In genomic region chr10:79959412-79959811, GRCm38 (mm10) we compare ENCODE assay signal across 8 mouse cellular contexts. TPM values are rescaled to one million over a fixed set of nuclear protein-coding genes. Genes with fewer than 3 reads are reported as not detected.
DNase-seq lines count a peak whose midpoint lies in the region; ATAC-seq and TF ChIP-seq lines count a peak whose summit lies in the region.
"Not testable (repeated sequence)": the region's sequence is repeated elsewhere in the genome, so short reads cannot be mapped to it uniquely, and the experiment has no call there.

No protein-coding gene starts in this region.

- peak overlapping the region; percentile 8; the same call in 1 of the 2 replicates for H3K4me2 ChIP-seq in forebrain, embryonic 16.5 days (ENCODE audit: low read length)
- peak overlapping the region; percentile 86 for H3K4me2 ChIP-seq in neural tube, embryonic 15.5 days

- not testable (repeated sequence) for H3K36me3 ChIP-seq in MEL (ENCODE audit: control insufficient read depth in 1 of 2, insufficient read depth in 2 of 2, low read length in 2 of 2); forebrain, embryonic 16.5 days (ENCODE audit: control insufficient read depth, insufficient read depth); kidney, adult 2 months (ENCODE audit: control insufficient read depth, insufficient read depth, low read length); liver, adult 2 months (ENCODE audit: control insufficient read depth, insufficient read depth, low read length)
- H3K36me3 ChIP-seq in hindbrain, embryonic 10.5 days = peaks cover 34% of the 10 kb centered on the region
- H3K36me3 ChIP-seq in megakaryocyte, embryonic 14.5 days (replicated peaks; ENCODE audit: low read length) = peaks cover 27% of the 10 kb centered on the region
- H3K36me3 ChIP-seq in neural tube, embryonic 15.5 days = peaks cover 26% of the 10 kb centered on the region

- peak overlapping the region; percentile 6; the same call in 1 of the 2 replicates for H3K9ac ChIP-seq in MEL (ENCODE audit: control insufficient read depth, low read depth, low read length, poor library complexity, severe bottlenecking)
- not testable (repeated sequence) for H3K9ac ChIP-seq in forebrain, embryonic 16.5 days (replicated peaks; ENCODE audit: low read depth, low read length); liver, adult 2 months (ENCODE audit: low read depth, low read length); neural tube, embryonic 15.5 days (replicated peaks)

- H3K4me3 ChIP-seq in MEL (ENCODE audit: control insufficient read depth in 1 of 2, insufficient read depth in 1 of 2, low read depth in 2 of 2, low read length in 2 of 2) = peak overlapping the region; percentile 38 to 66
- peak overlapping the region; percentile 97 for H3K4me3 ChIP-seq in forebrain, embryonic 16.5 days (replicated peaks; ENCODE audit: low read length)
- H3K4me3 ChIP-seq in hindbrain, embryonic 10.5 days = peak overlapping the region; percentile 98
- H3K4me3 ChIP-seq in kidney, adult 2 months (ENCODE audit: insufficient read depth, low read depth, low read length) = not testable (repeated sequence)
- 0 out of 2 replicates have a peak overlapping the region, but pooled peaks have one; percentile 8 for H3K4me3 ChIP-seq in liver, adult 2 months (ENCODE audit: insufficient read depth, low read depth, low read length)
- H3K4me3 ChIP-seq in megakaryocyte, embryonic 14.5 days (replicated peaks) = peak overlapping the region; percentile 90
- H3K4me3 ChIP-seq in neural tube, embryonic 15.5 days (replicated peaks) = peak overlapping the region; percentile 97

- H3K27ac ChIP-seq in MEL (ENCODE audit: control insufficient read depth, low read depth, low read length); forebrain, embryonic 16.5 days (ENCODE audit: low read length); hindbrain, embryonic 10.5 days; liver, adult 2 months (replicated peaks; ENCODE audit: insufficient read depth, low read depth, low read length); neural tube, embryonic 15.5 days (replicated peaks): not testable (repeated sequence)
- H3K27ac ChIP-seq in kidney, adult 2 months (ENCODE audit: insufficient read depth, low read depth, low read length) = peak overlapping the region; percentile 15; the same call in 1 of the 2 replicates

- H3K27me3 ChIP-seq in MEL (ENCODE audit: control insufficient read depth in 1 of 2, insufficient read depth in 2 of 2, low read length in 2 of 2); forebrain, embryonic 16.5 days (replicated peaks; ENCODE audit: control insufficient read depth, insufficient read depth, low read length); kidney, adult 2 months (replicated peaks; ENCODE audit: control insufficient read depth, insufficient read depth, low read length); liver, adult 2 months (ENCODE audit: control insufficient read depth, insufficient read depth, low read length); megakaryocyte, embryonic 14.5 days (replicated peaks); neural tube, embryonic 15.5 days (replicated peaks): not testable (repeated sequence)
- peaks cover 27% of the 10 kb centered on the region for H3K27me3 ChIP-seq in hindbrain, embryonic 10.5 days (ENCODE audit: insufficient read depth, poor library complexity, severe bottlenecking)

- peak; percentile 49 for DNase-seq in MEL (ENCODE audit: low read depth, low spot score)
- peak; percentile 62 to 63 for DNase-seq in cerebellum, postnatal 14 days
- DNase-seq in hindbrain, embryonic 10.5 days (ENCODE audit: low spot score); kidney, adult 2 months; liver, adult 2 months (ENCODE audit: extremely low read depth, low read depth, low spot score): not testable (repeated sequence)

- 31% methylated on average over 10 of the region's 10 CpGs for WGBS in forebrain, embryonic 16.5 days
- 38% methylated on average over 10 of the region's 10 CpGs for WGBS in hindbrain, embryonic 10.5 days
- 22% methylated on average over 10 of the region's 10 CpGs for WGBS in kidney, adult 2 months
- 21% methylated on average over 10 of the region's 10 CpGs for WGBS in liver, adult 2 months
- 33% methylated on average over 10 of the region's 10 CpGs for WGBS in neural tube, embryonic 15.5 days

- H3K4me1 ChIP-seq in MEL (ENCODE audit: control insufficient read depth in 1 of 2, insufficient read depth in 2 of 2, low read length in 2 of 2) = peaks cover 0 to 12% of the 10 kb centered on the region in 2 experiments; a peak in 3 of 4 replicates
- H3K4me1 ChIP-seq in forebrain, embryonic 16.5 days (replicated peaks; ENCODE audit: control insufficient read depth, insufficient read depth, low read length); kidney, adult 2 months (ENCODE audit: control insufficient read depth, insufficient read depth, low read length); liver, adult 2 months (ENCODE audit: control insufficient read depth, insufficient read depth, low read length): not testable (repeated sequence)
- H3K4me1 ChIP-seq in hindbrain, embryonic 10.5 days (replicated peaks) = peaks cover 39% of the 10 kb centered on the region
- H3K4me1 ChIP-seq in megakaryocyte, embryonic 14.5 days = peaks cover 52% of the 10 kb centered on the region
- peaks cover 15% of the 10 kb centered on the region for H3K4me1 ChIP-seq in neural tube, embryonic 15.5 days

- not testable (repeated sequence) for ATAC-seq in forebrain, embryonic 16.5 days; neural tube, embryonic 15.5 days (ENCODE audit: low FRiP score)

- not testable (repeated sequence) for TF ChIP-seq EP300 in MEL (IDR thresholded peaks at IDR 0.05; ENCODE audit: low read depth in 1 of 2, low read length in 2 of 2)

- TF ChIP-seq POLR2A in MEL (IDR thresholded peaks at IDR 0.05; ENCODE audit: control insufficient read depth in 1 of 2, insufficient read depth in 1 of 2, low read depth in 1 of 2, low read length in 2 of 2, poor library complexity in 1 of 2); kidney, adult 2 months (IDR thresholded peaks at IDR 0.05; ENCODE audit: low read depth, low read length); liver, adult 2 months (IDR thresholded peaks at IDR 0.05; ENCODE audit: extremely low read depth, insufficient read depth, low read length): not testable (repeated sequence)

- TF ChIP-seq RAD21 in MEL (IDR thresholded peaks at IDR 0.05; ENCODE audit: low read depth, low read length) = not testable (repeated sequence)

- H3K9me3 ChIP-seq in MEL (replicated peaks; ENCODE audit: insufficient read depth, low read length); forebrain, embryonic 16.5 days (ENCODE audit: control insufficient read depth, low read length); hindbrain, embryonic 10.5 days; megakaryocyte, embryonic 14.5 days; neural tube, embryonic 15.5 days (replicated peaks): not testable (repeated sequence)

- not testable (repeated sequence) for TF ChIP-seq CTCF in MEL (IDR thresholded peaks at IDR 0.05 in 2 of 3, conservative IDR thresholded peaks at IDR 0.05 in 1 of 3; ENCODE audit: control insufficient read depth in 1 of 3, insufficient read depth in 1 of 3, low read depth in 2 of 3, low read length in 3 of 3, poor library complexity in 1 of 3, severe bottlenecking in 1 of 3); kidney, adult 2 months (conservative IDR thresholded peaks at IDR 0.05; ENCODE audit: insufficient read depth, insufficient read length, low read depth, low read length); liver, adult 2 months (IDR thresholded peaks at IDR 0.05; ENCODE audit: low read depth, low read length)

- H3K79me2 ChIP-seq in MEL (ENCODE audit: control insufficient read depth, insufficient read depth, low read length, poor library complexity) = peaks cover 11% of the 10 kb centered on the region
- H3K79me2 ChIP-seq in liver, adult 2 months (ENCODE audit: control insufficient read depth, insufficient read depth, low read length) = not testable (repeated sequence)

RNA-seq across cellular contexts. Expression of gene Wdr18, which starts 0.5 kb away (rescaled TPM):
- 94.5 and 107 TPM in 2 replicates for total RNA-seq in MEL (2012; rRNA removed)
- polyA plus RNA-seq in MEL (2012; ENCODE audit: insufficient read depth in 1 of 2, insufficient read length in 2 of 2, low read depth in 1 of 2, low replicate concordance in 2 of 2, missing spikeins in 1 of 2) = 10 to 100 TPM in 1 of 2 experiments, not detected in 1; 89.5 TPM
- 81.8 and 97.7 TPM in 2 replicates for polyA plus RNA-seq in forebrain, embryonic 16.5 days (2015; fragmentation: Nextera tagmentation; extraction: Ambion mirVana)
- 128 and 140 TPM in 2 replicates for polyA plus RNA-seq in hindbrain, embryonic 10.5 days (2016; fragmentation: Nextera tagmentation; extraction: Ambion mirVana)
- polyA plus RNA-seq in kidney, adult 2 months (2012; rRNA removed) = 60.4 and 67.5 TPM in 2 replicates
- 24.8 TPM in 2 replicates for total RNA-seq in liver, adult 2 months (2014; rRNA removed)
- 59.8 and 63.3 TPM in 2 replicates for polyA plus RNA-seq in liver, adult 2 months (2012; rRNA removed)
- 22.2 and 23.8 TPM in 2 replicates for polyA plus RNA-seq in megakaryocyte, embryonic 14.5 days (2012; ENCODE audit: insufficient read depth, low replicate concordance)
- 94.4 and 104 TPM in 2 replicates for polyA plus RNA-seq in neural tube, embryonic 15.5 days (2015; fragmentation: Nextera tagmentation; extraction: Ambion mirVana)

RNA-seq across cellular contexts. Expression of gene Grin3b, which starts 11.1 kb away (rescaled TPM):
- 0.16 and 0.42 TPM in 2 replicates for total RNA-seq in MEL (2012; rRNA removed)
- 1 to 10 TPM in 1 of 2 experiments, not detected in 1; 1.1 TPM for polyA plus RNA-seq in MEL (2012; ENCODE audit: insufficient read depth in 1 of 2, insufficient read length in 2 of 2, low read depth in 1 of 2, low replicate concordance in 2 of 2, missing spikeins in 1 of 2)
- polyA plus RNA-seq in forebrain, embryonic 16.5 days (2015; fragmentation: Nextera tagmentation; extraction: Ambion mirVana) = 0.29 and 0.60 TPM in 2 replicates
- polyA plus RNA-seq in hindbrain, embryonic 10.5 days (2016; fragmentation: Nextera tagmentation; extraction: Ambion mirVana) = 0.35 TPM in 2 replicates
- polyA plus RNA-seq in kidney, adult 2 months (2012; rRNA removed) = 1.6 and 2.0 TPM in 2 replicates
- total RNA-seq in liver, adult 2 months (2014; rRNA removed) = 0.18 TPM in 1 of 2 replicates, not detected in the other
- 0.45 TPM in 2 replicates for polyA plus RNA-seq in liver, adult 2 months (2012; rRNA removed)
- polyA plus RNA-seq in megakaryocyte, embryonic 14.5 days (2012; ENCODE audit: insufficient read depth, low replicate concordance) = not detected in 2 replicates
- polyA plus RNA-seq in neural tube, embryonic 15.5 days (2015; fragmentation: Nextera tagmentation; extraction: Ambion mirVana) = 0.32 and 0.33 TPM in 2 replicates

RNA-seq across cellular contexts. Expression of gene Tmem259, which starts 24.7 kb away (rescaled TPM):
- 58.2 and 62.0 TPM in 2 replicates for total RNA-seq in MEL (2012; rRNA removed)
- polyA plus RNA-seq in MEL (2012; ENCODE audit: insufficient read depth in 1 of 2, insufficient read length in 2 of 2, low read depth in 1 of 2, low replicate concordance in 2 of 2, missing spikeins in 1 of 2) = 100 to 1,000 TPM in 1 of 2 experiments, not detected in 1; 150 TPM
- polyA plus RNA-seq in forebrain, embryonic 16.5 days (2015; fragmentation: Nextera tagmentation; extraction: Ambion mirVana) = 12.3 and 12.8 TPM in 2 replicates
- 11.8 and 13.1 TPM in 2 replicates for polyA plus RNA-seq in hindbrain, embryonic 10.5 days (2016; fragmentation: Nextera tagmentation; extraction: Ambion mirVana)
- polyA plus RNA-seq in kidney, adult 2 months (2012; rRNA removed) = 262 and 316 TPM in 2 replicates
- 35.7 and 51.7 TPM in 2 replicates for total RNA-seq in liver, adult 2 months (2014; rRNA removed)
- polyA plus RNA-seq in liver, adult 2 months (2012; rRNA removed) = 223 and 259 TPM in 2 replicates
- 293 and 686 TPM in 2 replicates for polyA plus RNA-seq in megakaryocyte, embryonic 14.5 days (2012; ENCODE audit: insufficient read depth, low replicate concordance)
- polyA plus RNA-seq in neural tube, embryonic 15.5 days (2015; fragmentation: Nextera tagmentation; extraction: Ambion mirVana) = 21.3 and 24.7 TPM in 2 replicates

RNA-seq across cellular contexts. Expression of gene Cnn2, which starts 29.0 kb away (rescaled TPM):
- 8.7 and 9.1 TPM in 2 replicates for total RNA-seq in MEL (2012; rRNA removed)
- 10 to 100 TPM in 1 of 2 experiments, not detected in 1; 25.3 TPM for polyA plus RNA-seq in MEL (2012; ENCODE audit: insufficient read depth in 1 of 2, insufficient read length in 2 of 2, low read depth in 1 of 2, low replicate concordance in 2 of 2, missing spikeins in 1 of 2)
- polyA plus RNA-seq in forebrain, embryonic 16.5 days (2015; fragmentation: Nextera tagmentation; extraction: Ambion mirVana) = 30.5 and 31.3 TPM in 2 replicates
- polyA plus RNA-seq in hindbrain, embryonic 10.5 days (2016; fragmentation: Nextera tagmentation; extraction: Ambion mirVana) = 201 and 223 TPM in 2 replicates
- polyA plus RNA-seq in kidney, adult 2 months (2012; rRNA removed) = 52.3 and 55.5 TPM in 2 replicates
- total RNA-seq in liver, adult 2 months (2014; rRNA removed) = 5.2 and 6.4 TPM in 2 replicates
- 6.9 and 9.8 TPM in 2 replicates for polyA plus RNA-seq in liver, adult 2 months (2012; rRNA removed)
- polyA plus RNA-seq in megakaryocyte, embryonic 14.5 days (2012; ENCODE audit: insufficient read depth, low replicate concordance) = 1,011 and 1,303 TPM in 2 replicates
- 31.6 and 76.4 TPM in 2 replicates for polyA plus RNA-seq in neural tube, embryonic 15.5 days (2015; fragmentation: Nextera tagmentation; extraction: Ambion mirVana)

RNA-seq across cellular contexts. Expression of gene Arid3a, which starts 32.6 kb away (rescaled TPM):
- 11.8 and 12.5 TPM in 2 replicates for total RNA-seq in MEL (2012; rRNA removed)
- polyA plus RNA-seq in MEL (2012; ENCODE audit: insufficient read depth in 1 of 2, insufficient read length in 2 of 2, low read depth in 1 of 2, low replicate concordance in 2 of 2, missing spikeins in 1 of 2) = 10 to 100 TPM in 1 of 2 experiments, not detected in 1; 17.2 TPM
- polyA plus RNA-seq in forebrain, embryonic 16.5 days (2015; fragmentation: Nextera tagmentation; extraction: Ambion mirVana) = 2.4 and 3.5 TPM in 2 replicates
- polyA plus RNA-seq in hindbrain, embryonic 10.5 days (2016; fragmentation: Nextera tagmentation; extraction: Ambion mirVana) = 11.1 and 15.0 TPM in 2 replicates
- polyA plus RNA-seq in kidney, adult 2 months (2012; rRNA removed) = 6.7 and 8.1 TPM in 2 replicates
- 0.37 and 0.74 TPM in 2 replicates for total RNA-seq in liver, adult 2 months (2014; rRNA removed)
- polyA plus RNA-seq in liver, adult 2 months (2012; rRNA removed) = 0.69 and 1.7 TPM in 2 replicates
- 89.7 and 142 TPM in 2 replicates for polyA plus RNA-seq in megakaryocyte, embryonic 14.5 days (2012; ENCODE audit: insufficient read depth, low replicate concordance)
- polyA plus RNA-seq in neural tube, embryonic 15.5 days (2015; fragmentation: Nextera tagmentation; extraction: Ambion mirVana) = 2.4 and 5.1 TPM in 2 replicates
